22 mouse cellular contexts compared by ENCODE assay signal in genomic region chr1:164953574-164953973, GRCm38 (mm10). TPM values are rescaled to one million over a fixed set of nuclear protein-coding genes. Genes with fewer than 3 reads are reported as not detected.
"Had no signal": no experiment of that assay in that cellular context is flagged by ENCODE, and none has a peak within 500 bp of the region (broad histone marks: within the 10 kb centered on the region; RNA-seq: fewer than 3 reads in every experiment).

No protein-coding gene starts in this region.

- DNase-seq: gastrocnemius, adult 2 months; gastrocnemius, postnatal 14 days; gastrocnemius, postnatal 36 days; heart, adult 18-20 months; heart, postnatal 10 days; heart, postnatal 4 days; kidney, adult 18-20 months; kidney, adult 8-10 months; kidney, postnatal 10 days; kidney, postnatal 25 days; kidney, postnatal 4 days; liver had no signal

- ATAC-seq: hindbrain, postnatal 0 days; intestine, embryonic 16.5 days had no signal

RNA-seq across cellular contexts. Expression of gene Xcl1, which starts 18.2 kb away (rescaled TPM):
- total RNA-seq: gastrocnemius, adult 2 months; gastrocnemius, postnatal 14 days; gastrocnemius, postnatal 36 days; heart, adult 8-10 months; heart, postnatal 10 days; heart, postnatal 25 days; heart, postnatal 4 days; hindbrain, postnatal 0 days; layer of hippocampus, adult 2 months; layer of hippocampus, postnatal 10 days; layer of hippocampus, postnatal 25 days; left cerebral cortex, adult 2 months; left cerebral cortex, postnatal 14 days; left cerebral cortex, postnatal 36 days had no signal
